Mouse (Mus musculus) ES-Bruce4 (cell line): Measurements from ENCODE around the gene Foxp1. TPM values are rescaled to one million over a fixed set of nuclear protein-coding genes. Genes with fewer than 3 reads are reported as not detected.

ENCODE experiments used
- H3K27ac ChIP-seq: 2 replicates; pipeline ENCODE4 v1.5.1; 2012; ENCODE audit warnings: low read length, inconsistent platforms; ENCODE audit not compliant: insufficient read depth
- H3K27me3 ChIP-seq: 2 replicates; pipeline ENCODE4 v1.6.1; 2012; ENCODE audit warnings: mild to moderate bottlenecking, low read length, inconsistent platforms; ENCODE audit not compliant: control insufficient read depth, poor library complexity, insufficient read depth, severe bottlenecking
- H3K36me3 ChIP-seq: 2 replicates; pipeline ENCODE4 v1.6.1; 2012; ENCODE audit warnings: inconsistent platforms, mild to moderate bottlenecking, low read length, moderate library complexity; ENCODE audit not compliant: control insufficient read depth, poor library complexity, insufficient read depth, severe bottlenecking
- H3K4me1 ChIP-seq: one replicate; pipeline ENCODE4 v1.8.1; 2011; ENCODE audit warnings: low read length; ENCODE audit not compliant: control insufficient read depth, insufficient read depth
- H3K4me3 ChIP-seq: 2 replicates; pipeline ENCODE4 v1.5.1; 2011; ENCODE audit warnings: low read depth, mild to moderate bottlenecking, low read length
- H3K9ac ChIP-seq: 2 replicates; pipeline ENCODE4 v1.6.1; 2012; ENCODE audit warnings: low read depth, mild to moderate bottlenecking, inconsistent platforms; ENCODE audit not compliant: poor library complexity, severe bottlenecking
- H3K9me3 ChIP-seq: replicated peaks from 2 replicates; pipeline ENCODE4 v1.6.1; 2012; ENCODE audit warnings: mild to moderate bottlenecking, low read length, inconsistent platforms; ENCODE audit not compliant: control insufficient read depth, poor library complexity, insufficient read depth, severe bottlenecking
- CTCF ChIP-seq: IDR thresholded peaks from one replicate; pipeline ENCODE4 v1.8.1; 2011; ENCODE audit warnings: low read depth, low read length
- EP300 ChIP-seq: IDR thresholded peaks from 2 replicates; pipeline ENCODE4 v1.6.1; 2011; ENCODE audit warnings: low read depth, low read length; ENCODE audit not compliant: insufficient read depth
- POLR2A ChIP-seq: IDR thresholded peaks from one replicate; pipeline ENCODE4 v1.8.1; 2011; ENCODE audit warnings: low read length; ENCODE audit not compliant: insufficient read depth
- polyA plus RNA-seq: library from polyadenylated mRNA; stranded (reverse); fragments of >200 nt; gene quantifications from 2 replicates; pipeline ENCODE4 v1.2.4, GENCODE M21; 2011; ENCODE audit warnings: low read depth; ENCODE audit not compliant: missing spikeins, insufficient read depth, insufficient read length

Gene Foxp1
- polyA plus RNA-seq, 1 experiment = 33.5 TPM

DNA sequence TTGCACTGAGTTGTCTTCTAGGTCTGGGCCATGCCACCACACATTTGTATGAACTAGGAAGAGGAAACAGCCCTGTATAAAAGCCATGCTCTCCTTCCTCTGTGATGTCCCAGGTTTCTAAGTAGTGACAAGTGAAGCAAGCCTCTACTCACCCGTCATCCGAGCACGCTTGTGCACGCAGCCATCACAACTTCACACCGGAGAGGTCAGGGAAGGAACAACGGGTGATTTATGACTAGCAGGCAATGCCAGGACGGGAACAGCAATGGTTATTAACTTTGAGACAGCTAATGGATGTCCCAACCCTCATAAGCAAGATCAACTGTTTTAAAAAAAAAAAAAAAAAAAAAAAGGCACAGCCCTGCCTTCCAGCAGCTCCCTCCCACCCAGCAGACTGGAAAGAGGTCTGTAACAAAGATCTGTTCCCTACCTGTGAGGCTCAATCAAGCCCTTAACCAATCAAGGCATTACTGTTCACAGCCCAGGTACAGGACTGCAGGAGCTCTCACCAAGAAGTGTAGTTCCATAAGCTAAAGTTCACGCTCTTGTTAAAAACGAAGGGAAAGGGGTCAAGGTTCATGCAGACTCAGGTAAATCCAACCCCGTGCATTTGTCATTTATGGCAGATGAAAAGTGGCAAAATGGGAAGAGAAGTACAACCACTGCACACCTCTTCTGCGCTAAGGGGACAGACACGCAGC lies 53.2 kb downstream of the Foxp1 start:
- Histone ChIP-seq H3K9ac (no peak overlapping the region), H3K27ac (no peak overlapping the region), H3K4me1 (no peaks in the 10 kb centered on the region), H3K9me3 (no peaks in the 10 kb centered on the region), H3K27me3 (no peaks in the 10 kb centered on the region), H3K4me3 (no peak overlapping the region), H3K36me3 (no peaks in the 10 kb centered on the region)
- TF ChIP-seq EP300 = no peak
- no peak for TF ChIP-seq POLR2A
- TF ChIP-seq CTCF = no peak

GRCm38 (mm10) chr6:99467831-99468230 lies 54.7 kb downstream of the Foxp1 start:
- no peak for TF ChIP-seq CTCF
- TF ChIP-seq EP300 = no peak
- TF ChIP-seq POLR2A = no peak
- Histone ChIP-seq H3K4me1 (no peaks in the 10 kb centered on the region), H3K27me3 (no peaks in the 10 kb centered on the region)

DNA sequence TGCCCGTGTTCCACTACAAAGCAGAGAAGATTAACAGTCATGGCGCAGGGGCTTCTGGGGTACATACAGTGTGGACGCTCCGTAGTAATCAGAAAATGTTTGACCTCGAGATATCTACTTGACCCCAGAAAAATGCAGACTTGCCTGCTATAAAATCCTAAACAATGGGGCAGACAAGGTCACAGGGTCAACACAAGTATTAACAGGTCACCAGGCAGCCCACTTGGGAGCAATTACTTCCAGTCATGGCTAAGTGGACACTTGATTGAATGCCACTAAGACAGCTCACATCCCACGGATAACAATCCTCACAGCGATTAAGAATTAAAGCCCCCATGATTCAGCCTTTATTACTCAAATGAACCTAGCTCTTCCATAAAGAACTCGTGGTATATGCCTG lies 55.4 kb downstream of the Foxp1 start:
- no peak overlapping the region for H3K9ac ChIP-seq
- H3K27ac ChIP-seq = no peak overlapping the region
- H3K9me3 ChIP-seq = no peaks in the 10 kb centered on the region
- no peaks in the 10 kb centered on the region for H3K27me3 ChIP-seq
- no peak overlapping the region for H3K4me3 ChIP-seq
- H3K36me3 ChIP-seq = no peaks in the 10 kb centered on the region
- TF ChIP-seq EP300 (no peak), POLR2A (no peak), CTCF (no peak)
- H3K4me1 ChIP-seq = no peaks in the 10 kb centered on the region

More at GRCm38 (mm10) chr6:99467831-99468230, 54.7 kb downstream of the Foxp1 start:
- H3K9ac ChIP-seq = no peak overlapping the region
- H3K9me3 ChIP-seq = no peaks in the 10 kb centered on the region
- H3K27ac ChIP-seq = no peak overlapping the region
- H3K36me3 ChIP-seq = no peaks in the 10 kb centered on the region
- H3K4me3 ChIP-seq = no peak overlapping the region

DNA sequence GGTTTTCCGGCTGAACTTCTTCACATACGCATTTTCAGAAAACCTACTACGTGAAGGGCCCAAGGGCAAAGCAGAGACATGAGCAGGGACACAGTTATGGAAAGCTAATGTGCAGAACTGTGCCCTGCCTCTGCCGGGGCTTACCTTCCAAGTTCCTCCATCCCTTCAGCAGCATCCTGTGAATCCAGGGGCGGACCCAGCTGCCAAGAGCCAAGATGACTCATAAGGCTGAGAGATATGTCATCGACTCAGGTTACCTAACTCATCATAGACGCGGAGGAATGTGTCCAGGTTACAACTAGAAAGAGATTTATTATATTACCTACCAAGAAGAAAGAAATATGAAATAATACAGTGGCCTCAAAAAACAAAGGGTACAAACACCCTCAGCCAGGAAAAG lies 56.2 kb downstream of the Foxp1 start:
- no peaks in the 10 kb centered on the region for H3K9me3 ChIP-seq
- H3K4me1 ChIP-seq = no peaks in the 10 kb centered on the region
- no peak overlapping the region for H3K27ac ChIP-seq
- H3K4me3 ChIP-seq = no peak overlapping the region
- no peaks in the 10 kb centered on the region for H3K27me3 ChIP-seq
- H3K9ac ChIP-seq = no peak overlapping the region
- no peak for TF ChIP-seq POLR2A
- no peak for TF ChIP-seq CTCF
- no peaks in the 10 kb centered on the region for H3K36me3 ChIP-seq

GRCm38 (mm10) chr6:99464449-99464848 lies 58.1 kb downstream of the Foxp1 start:
- no peak overlapping the region for H3K27ac ChIP-seq
- no peak for TF ChIP-seq EP300
- no peak for TF ChIP-seq CTCF
- TF ChIP-seq POLR2A = no peak
- no peaks in the 10 kb centered on the region for H3K9me3 ChIP-seq
- no peak overlapping the region for H3K4me3 ChIP-seq
- no peak overlapping the region for H3K9ac ChIP-seq
- H3K27me3 ChIP-seq = no peaks in the 10 kb centered on the region
- H3K36me3 ChIP-seq = no peaks in the 10 kb centered on the region
- H3K4me1 ChIP-seq = no peaks in the 10 kb centered on the region

- TF ChIP-seq EP300 (no peak), CTCF (no peak)
- Histone ChIP-seq H3K4me1 (no peaks in the 10 kb centered on the region), H3K9ac (no peak overlapping the region), H3K4me3 (no peak overlapping the region), H3K9me3 (no peaks in the 10 kb centered on the region), H3K27me3 (no peaks in the 10 kb centered on the region), H3K36me3 (no peaks in the 10 kb centered on the region), H3K27ac (no peak overlapping the region)
Measured at GRCm38 (mm10) chr6:99463906-99464305, 58.6 kb downstream of the Foxp1 start.
